Mouse (Mus musculus) heart, embryonic 14.5 days (tissue): Measurements from ENCODE around the gene Ppp1r2. TPM values are rescaled to one million over a fixed set of nuclear protein-coding genes. Genes with fewer than 3 reads are reported as not detected.
A peak's percentile ranks its signal among the peaks of the same experiment; 100 is the strongest.
"Not testable (repeated sequence)": the region's sequence is repeated elsewhere in the genome, so short reads cannot be mapped to it uniquely, and the experiment has no call there.

Source experiments
- ATAC-seq: fragments of 200-750 bp; cut with Nextera tagmentation; 2 replicates; pipeline ENCODE4 v1.8.0; 2017; ENCODE audit warnings: low read depth, moderate TSS enrichment; ENCODE audit not compliant: insufficient number of reproducible peaks, insufficient read depth, low FRiP score
- H3K27ac ChIP-seq, 2 experiments: fragments of 200-500 bp in 1 of 2; fragments of 300-500 bp in 1 of 2; sonication (generic) in 1 of 2; replicated peaks in 1 of 2; 2 replicates each; pipeline ENCODE4 v1.5.1; 2012 to 2014; ENCODE audit warnings: low read depth in 2 of 2, low read length in 2 of 2, control low read depth in 1 of 2, mild to moderate bottlenecking in 1 of 2, mixed read lengths in 1 of 2; ENCODE audit not compliant: control insufficient read depth in 1 of 2, insufficient read depth in 1 of 2
- H3K27me3 ChIP-seq: fragments of 300-500 bp; sonication (generic); 2 replicates; pipeline ENCODE4 v1.6.1; 2014; ENCODE audit warnings: mild to moderate bottlenecking, low read length, control low read depth; ENCODE audit not compliant: control insufficient read depth, insufficient read depth
- H3K36me3 ChIP-seq: fragments of 300-500 bp; sonication (generic); 2 replicates; pipeline ENCODE4 v1.6.1; 2014; ENCODE audit warnings: mild to moderate bottlenecking, control low read depth, low read length, mixed read lengths; ENCODE audit not compliant: control insufficient read depth, insufficient read depth
- H3K4me1 ChIP-seq, 2 experiments: fragments of 200-500 bp in 1 of 2; fragments of 300-500 bp in 1 of 2; sonication (generic) in 1 of 2; 2 replicates each; pipeline ENCODE4 v1.6.1; 2012 to 2014; ENCODE audit warnings: low read length in 2 of 2, control low read depth in 1 of 2, mixed read lengths in 1 of 2; ENCODE audit not compliant: control insufficient read depth in 2 of 2, insufficient read depth in 2 of 2
- H3K4me2 ChIP-seq: fragments of 300-500 bp; sonication (generic); 2 replicates; pipeline ENCODE4 v1.6.1; 2014; ENCODE audit warnings: mild to moderate bottlenecking, low read length
- H3K4me3 ChIP-seq, 2 experiments: fragments of 200-500 bp in 1 of 2; fragments of 300-500 bp in 1 of 2; sonication (generic) in 1 of 2; 2 replicates each; pipeline ENCODE4 v1.5.1; 2012 to 2014; ENCODE audit warnings: low read length in 2 of 2, mild to moderate bottlenecking in 2 of 2, control low read depth in 1 of 2, low read depth in 1 of 2, moderate library complexity in 1 of 2; ENCODE audit not compliant: control insufficient read depth in 1 of 2, insufficient read depth in 1 of 2
- H3K9ac ChIP-seq: fragments of 300-500 bp; sonication (generic); 2 replicates; pipeline ENCODE4 v1.6.1; 2014; ENCODE audit warnings: mild to moderate bottlenecking, low read length
- H3K9me3 ChIP-seq: fragments of 300-500 bp; sonication (generic); 2 replicates; pipeline ENCODE4 v1.6.1; 2016; ENCODE audit warnings: low read length, control low read depth; ENCODE audit not compliant: control insufficient read depth
- whole genome bisulfite sequencing: fragments of 180-500 bp; shearing (Covaris S2); extraction: QIAGEN DNeasy Blood & Tissue Kit; methylation state at CpG from one replicate; pipeline ENCODE4 v1.1.7; 2014; 5-methylcytosine and 5-hydroxymethylcytosine counted together
- polyA plus RNA-seq: library from polyadenylated mRNA; unstranded; fragments of >200 nt; fragmentation: Nextera tagmentation; extraction: Ambion mirVana; gene quantifications from 2 replicates; pipeline ENCODE4 v1.2.1, GENCODE M21; 2014

The Ppp1r2 gene
- polyA plus RNA-seq: 104 and 105 TPM in 2 replicates

DNA sequence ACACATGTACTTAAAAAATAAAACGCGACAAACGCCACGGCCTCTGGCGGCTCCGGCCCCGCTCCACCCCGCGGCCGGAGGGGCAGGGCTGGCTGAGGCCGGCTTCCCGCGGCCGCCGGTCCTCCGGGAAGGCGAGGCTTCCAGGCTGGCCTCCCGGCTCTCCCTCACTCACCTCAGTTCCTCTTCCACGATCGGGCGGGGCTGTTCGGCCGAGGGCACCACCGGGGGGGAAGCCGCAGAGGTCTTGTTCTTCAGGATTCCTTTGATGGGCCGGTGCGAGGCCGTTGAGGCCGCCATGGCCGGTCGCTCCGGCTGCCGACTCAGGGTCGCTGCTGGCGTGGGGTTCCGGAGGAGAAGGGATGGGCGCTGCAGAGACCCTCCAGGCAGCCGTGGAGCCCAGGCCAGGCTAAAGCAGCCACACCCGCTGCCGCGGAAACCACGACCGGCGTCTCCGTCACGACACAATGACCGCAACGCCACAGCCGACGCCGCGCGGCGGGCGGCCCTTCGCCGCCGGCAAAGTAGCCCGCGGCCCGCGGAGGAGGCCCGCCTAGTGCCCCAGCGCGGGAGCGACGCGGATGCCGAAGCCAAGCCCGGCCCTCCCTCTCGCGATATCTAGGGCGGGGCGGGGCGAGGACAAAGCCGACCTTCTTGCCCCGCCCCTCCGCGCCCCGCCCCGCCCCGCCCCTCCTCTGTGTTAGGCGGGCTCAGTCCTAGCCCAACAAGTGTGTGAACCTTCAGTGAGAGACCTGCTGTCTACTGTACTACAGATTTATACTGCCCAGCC, at the start of gene Ppp1r2:
Gene Ppp1r2 (minus strand): TSS at position 604 of the 787 bp plus-strand sequence.
- WGBS: under 1% methylated on average over 83 of the region's 83 CpGs
- H3K27ac ChIP-seq: peak within 1 kb of the TSS; percentile 92 to 94
- H3K27me3 ChIP-seq: no peaks in the 10 kb centered on the region
- peak within 1 kb of the TSS; percentile 96 for H3K9ac ChIP-seq
- H3K4me3 ChIP-seq: peak within 1 kb of the TSS; percentile 94 to 97
- 0 out of 2 replicates have a peak, but pooled peaks cover 8% of the 10 kb centered on the region for H3K36me3 ChIP-seq
- peaks cover 17 to 36% of the 10 kb centered on the region in 2 experiments for H3K4me1 ChIP-seq
- peak within 1 kb of the TSS; percentile 87 for H3K4me2 ChIP-seq
- H3K9me3 ChIP-seq: no peaks in the 10 kb centered on the region
- peak; percentile 93 for ATAC-seq

GRCm38 (mm10) chr16:31321501-31321900, 46.4 kb upstream of the Ppp1r2 start:
- no peaks in the 10 kb centered on the region for H3K9me3 ChIP-seq
- no peak overlapping the region for H3K27ac ChIP-seq
- 81% methylated on average over 4 of the region's 4 CpGs for WGBS
- H3K4me1 ChIP-seq: peaks cover 0 to 3% of the 10 kb centered on the region in 2 experiments; a peak in 1 of 4 replicates
- no peak overlapping the region for H3K9ac ChIP-seq
- H3K36me3 ChIP-seq: no peaks in the 10 kb centered on the region
- H3K27me3 ChIP-seq: no peaks in the 10 kb centered on the region
- no peak overlapping the region for H3K4me3 ChIP-seq
- H3K4me2 ChIP-seq: no peak overlapping the region
- no peak for ATAC-seq

GRCm38 (mm10) chr16:31320954-31321353, 45.9 kb upstream of the Ppp1r2 start:
- ATAC-seq: no peak
- Histone ChIP-seq H3K9me3 (no peaks in the 10 kb centered on the region), H3K27ac (no peak overlapping the region), H3K4me2 (no peak overlapping the region), H3K36me3 (no peaks in the 10 kb centered on the region), H3K27me3 (no peaks in the 10 kb centered on the region), H3K4me1 (peaks cover 0 to 3% of the 10 kb centered on the region in 2 experiments; a peak in 1 of 4 replicates), H3K4me3 (no peak overlapping the region), H3K9ac (no peak overlapping the region)
- WGBS: 86% methylated on average over 7 of the region's 7 CpGs

DNA sequence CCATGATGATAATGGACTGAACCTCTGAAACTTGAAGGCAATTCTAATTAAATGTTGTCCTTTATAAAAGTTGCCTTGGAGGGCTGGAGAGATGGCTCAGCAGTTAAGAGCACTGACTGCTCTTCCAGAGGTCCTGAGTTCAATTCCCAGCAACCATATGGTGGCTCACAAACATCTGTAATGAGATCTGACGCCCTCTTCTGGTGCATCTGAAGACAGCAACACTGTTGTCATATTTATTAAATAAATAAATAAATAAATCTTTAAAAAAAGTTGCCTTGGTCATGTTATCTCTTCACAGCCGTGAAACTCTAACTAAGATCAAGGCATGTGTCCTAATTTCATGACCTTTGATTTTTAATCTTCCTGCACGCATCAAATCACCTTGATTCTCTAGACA, 44.6 kb upstream of the Ppp1r2 start:
- peak overlapping the region; percentile 37 to 42; a peak in 1 of 4 replicates for H3K27ac ChIP-seq
- WGBS: 63% methylated on average over 3 of the region's 3 CpGs
- not testable (repeated sequence) for H3K27me3 ChIP-seq

DNA sequence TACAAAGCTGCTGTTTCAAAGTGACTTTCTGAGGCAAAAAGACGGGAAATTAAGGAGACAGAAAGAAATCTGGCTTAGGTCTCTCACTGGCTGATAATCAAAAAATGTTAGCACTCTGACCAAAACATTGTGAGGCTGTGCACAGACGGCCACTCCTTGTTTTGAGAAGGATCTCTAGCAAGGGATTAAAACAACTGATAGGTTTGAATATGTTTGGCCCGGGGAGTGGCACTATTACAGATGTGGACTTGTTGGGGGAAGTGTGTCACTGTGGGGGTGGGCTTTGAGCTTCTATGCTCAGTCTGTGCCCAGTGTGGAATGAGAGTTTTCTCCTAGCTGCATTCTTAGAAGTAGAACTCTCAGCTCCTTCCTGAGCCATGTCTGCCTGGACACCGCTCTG, 44.2 kb upstream of the Ppp1r2 start:
- H3K4me2 ChIP-seq: no peak overlapping the region
- no peaks in the 10 kb centered on the region for H3K9me3 ChIP-seq
- no peak overlapping the region for H3K9ac ChIP-seq
- peaks cover 0 to 3% of the 10 kb centered on the region in 2 experiments; a peak in 1 of 4 replicates for H3K4me1 ChIP-seq
- no peak overlapping the region for H3K4me3 ChIP-seq
- H3K27me3 ChIP-seq: no peaks in the 10 kb centered on the region
- WGBS: 46% methylated on average over 4 of the region's 4 CpGs
- H3K27ac ChIP-seq: peak overlapping the region; percentile 37 to 42; a peak in 1 of 4 replicates
- no peak for ATAC-seq
- H3K36me3 ChIP-seq: no peaks in the 10 kb centered on the region

More for the DNA sequence above, 44.6 kb upstream of the Ppp1r2 start:
- not testable (repeated sequence) for H3K4me3 ChIP-seq, H3K4me2 ChIP-seq, ATAC-seq, H3K9me3 ChIP-seq, H3K9ac ChIP-seq, H3K4me1 ChIP-seq, H3K36me3 ChIP-seq

DNA sequence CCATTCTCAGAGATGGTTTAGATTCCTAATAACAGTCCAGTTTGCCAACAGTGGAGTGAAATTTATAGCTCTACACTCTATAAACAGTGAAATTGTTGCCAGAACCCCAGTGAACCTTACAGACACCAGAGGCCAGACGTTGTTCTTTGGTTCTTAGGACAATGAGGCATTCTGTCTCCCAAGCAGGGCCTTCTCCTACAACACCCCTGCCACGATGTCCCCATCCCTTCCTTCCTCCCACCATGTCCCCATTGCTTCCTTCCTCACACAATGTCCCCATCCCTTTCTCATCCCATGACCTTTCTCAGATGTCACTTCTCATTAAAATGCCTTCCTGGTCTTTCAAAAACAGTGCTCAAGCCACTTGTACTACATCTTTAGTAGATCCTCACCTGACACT, 43.3 kb upstream of the Ppp1r2 start:
- no peaks in the 10 kb centered on the region for H3K9me3 ChIP-seq
- no peak overlapping the region for H3K4me2 ChIP-seq
- WGBS: 70% methylated on average over 2 of the region's 2 CpGs
- H3K27me3 ChIP-seq: no peaks in the 10 kb centered on the region
- no peak for ATAC-seq
- no peaks in the 10 kb centered on the region for H3K36me3 ChIP-seq
- peaks cover 0 to 3% of the 10 kb centered on the region in 2 experiments; a peak in 1 of 4 replicates for H3K4me1 ChIP-seq
- no peak overlapping the region for H3K9ac ChIP-seq
- H3K27ac ChIP-seq: no peak overlapping the region
- H3K4me3 ChIP-seq: no peak overlapping the region

DNA sequence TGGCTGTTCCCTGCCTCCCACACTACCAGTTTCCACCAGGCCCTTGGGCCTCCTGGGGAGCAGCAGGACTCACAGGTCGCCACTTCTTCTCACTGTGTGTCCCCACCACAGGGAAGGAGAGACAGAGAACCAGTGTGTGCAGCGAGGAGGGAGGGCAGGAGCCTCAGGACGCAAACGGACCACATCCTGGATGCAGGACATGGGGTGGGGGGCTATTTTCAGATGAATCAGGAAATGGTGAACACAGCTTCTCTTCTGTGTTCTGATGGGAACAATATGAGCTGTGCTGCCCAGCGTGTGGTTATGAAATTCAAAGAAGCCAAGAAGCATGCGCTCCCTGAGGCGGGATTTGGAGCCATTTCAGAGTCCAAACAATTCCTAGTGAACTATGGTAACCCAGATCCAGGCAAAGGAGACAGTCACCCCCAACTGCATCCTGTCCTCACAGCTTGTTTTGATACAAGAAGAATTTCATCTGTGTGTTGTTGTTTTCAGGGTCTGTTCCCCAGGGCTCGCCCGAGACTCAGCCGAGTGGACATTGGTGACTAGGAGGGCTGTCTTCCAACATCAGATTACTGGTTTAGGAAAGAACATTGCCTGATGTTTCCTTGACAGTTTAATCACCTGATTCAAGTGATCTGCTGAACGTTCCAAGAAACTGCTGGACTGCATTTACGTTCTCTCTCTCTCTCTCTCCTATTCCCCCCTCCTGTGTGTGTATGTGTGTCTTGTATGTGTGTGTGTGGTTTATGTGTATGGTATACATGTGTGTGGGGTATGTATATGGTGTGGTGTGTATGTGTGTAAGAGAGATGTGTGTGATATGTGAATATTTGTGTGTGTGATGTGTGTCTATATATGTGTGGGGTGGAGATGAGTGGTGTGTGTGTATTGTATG, 41.4 kb upstream of the Ppp1r2 start:
- not testable (repeated sequence) for H3K4me3 ChIP-seq, H3K27ac ChIP-seq, ATAC-seq, H3K4me1 ChIP-seq, H3K27me3 ChIP-seq, H3K9ac ChIP-seq, H3K4me2 ChIP-seq, H3K9me3 ChIP-seq, H3K36me3 ChIP-seq
- WGBS: 48% methylated on average over 12 of the region's 12 CpGs
